Mouse (Mus musculus): ENCODE data around the gene Uap1l1. TPM values are rescaled to one million over a fixed set of nuclear protein-coding genes. Genes with fewer than 3 reads are reported as not detected.
A peak's percentile ranks its signal among the peaks of the same experiment; 100 is the strongest.

Uap1l1 gene
- polyA plus RNA-seq, 1 experiment from 2014 or later: 5.1 TPM

DNA sequence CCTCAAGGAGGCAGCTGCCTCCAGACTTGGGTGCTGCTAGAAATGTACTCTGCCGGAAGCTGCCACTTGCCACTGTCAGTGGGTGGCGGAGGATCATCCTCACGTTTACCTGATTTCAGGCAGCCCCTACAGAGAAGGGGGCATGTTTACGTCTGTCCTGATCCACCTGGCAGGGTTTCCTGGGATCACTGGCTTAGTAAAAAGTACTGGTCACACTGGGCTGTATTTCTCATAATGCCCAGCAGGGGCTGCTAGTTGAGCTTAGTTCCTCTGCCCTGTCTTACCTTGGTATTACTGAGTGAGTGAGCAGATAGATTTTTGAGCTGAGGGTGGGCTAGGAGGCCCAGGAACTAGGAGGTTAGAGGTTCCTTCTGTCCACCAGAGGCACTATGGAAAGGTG lies 11.1 kb upstream of the Uap1l1 start:
- Histone ChIP-seq H3K9me3 (ENCODE audit: control insufficient read depth, low read length) (no peaks in the 10 kb centered on the region), H3K4me1 (ENCODE audit: control insufficient read depth, insufficient read depth, low read length) (peaks cover 20% of the 10 kb centered on the region), H3K4me2 (ENCODE audit: low read depth) (no peak overlapping the region), H3K36me3 (ENCODE audit: control insufficient read depth, insufficient read depth, low read length) (peaks cover 2% of the 10 kb centered on the region), H3K9ac (ENCODE audit: low read length) (no peak overlapping the region), H3K27me3 (ENCODE audit: control insufficient read depth, insufficient read depth, low read length) (no peaks in the 10 kb centered on the region), H3K27ac (ENCODE audit: low read depth, low read length) (no peak overlapping the region), H3K4me3 (ENCODE audit: low read depth, low read length) (no peak overlapping the region)
- ATAC-seq (ENCODE audit: insufficient read depth, low FRiP score, low TSS enrichment) (no peak), DNase-seq (ENCODE audit: low spot score) (peak; percentile 63)
- WGBS: 69% methylated on average over 4 of the region's 4 CpGs

GRCm38 (mm10) chr2:25373431-25373830 lies 7.9 kb upstream of the Uap1l1 start:
- peaks cover 2% of the 10 kb centered on the region for H3K36me3 ChIP-seq (ENCODE audit: control insufficient read depth, insufficient read depth, low read length)
- no peaks in the 10 kb centered on the region for H3K9me3 ChIP-seq (ENCODE audit: control insufficient read depth, low read length)
- ATAC-seq (ENCODE audit: insufficient read depth, low FRiP score, low TSS enrichment) (no peak), DNase-seq (ENCODE audit: low spot score) (no peak)
- no peaks in the 10 kb centered on the region for H3K27me3 ChIP-seq (ENCODE audit: control insufficient read depth, insufficient read depth, low read length)
- WGBS: 18% methylated on average over 2 of the region's 2 CpGs
- peaks cover 21% of the 10 kb centered on the region for H3K4me1 ChIP-seq (ENCODE audit: control insufficient read depth, insufficient read depth, low read length)
- no peak overlapping the region for H3K27ac ChIP-seq (ENCODE audit: low read depth, low read length)
- peak overlapping the region; percentile 80 for H3K9ac ChIP-seq (ENCODE audit: low read length)
- H3K4me2 ChIP-seq (ENCODE audit: low read depth): peak overlapping the region; percentile 94
- peak overlapping the region; percentile 86 for H3K4me3 ChIP-seq (ENCODE audit: low read depth, low read length)

- peak; percentile 16; the same call in 1 of the 2 replicates for ATAC-seq (ENCODE audit: insufficient read depth, low FRiP score, low TSS enrichment)
These were observed 7.3 kb upstream of the Uap1l1 start for GRCm38 (mm10) chr2:25372644-25373391.

DNA sequence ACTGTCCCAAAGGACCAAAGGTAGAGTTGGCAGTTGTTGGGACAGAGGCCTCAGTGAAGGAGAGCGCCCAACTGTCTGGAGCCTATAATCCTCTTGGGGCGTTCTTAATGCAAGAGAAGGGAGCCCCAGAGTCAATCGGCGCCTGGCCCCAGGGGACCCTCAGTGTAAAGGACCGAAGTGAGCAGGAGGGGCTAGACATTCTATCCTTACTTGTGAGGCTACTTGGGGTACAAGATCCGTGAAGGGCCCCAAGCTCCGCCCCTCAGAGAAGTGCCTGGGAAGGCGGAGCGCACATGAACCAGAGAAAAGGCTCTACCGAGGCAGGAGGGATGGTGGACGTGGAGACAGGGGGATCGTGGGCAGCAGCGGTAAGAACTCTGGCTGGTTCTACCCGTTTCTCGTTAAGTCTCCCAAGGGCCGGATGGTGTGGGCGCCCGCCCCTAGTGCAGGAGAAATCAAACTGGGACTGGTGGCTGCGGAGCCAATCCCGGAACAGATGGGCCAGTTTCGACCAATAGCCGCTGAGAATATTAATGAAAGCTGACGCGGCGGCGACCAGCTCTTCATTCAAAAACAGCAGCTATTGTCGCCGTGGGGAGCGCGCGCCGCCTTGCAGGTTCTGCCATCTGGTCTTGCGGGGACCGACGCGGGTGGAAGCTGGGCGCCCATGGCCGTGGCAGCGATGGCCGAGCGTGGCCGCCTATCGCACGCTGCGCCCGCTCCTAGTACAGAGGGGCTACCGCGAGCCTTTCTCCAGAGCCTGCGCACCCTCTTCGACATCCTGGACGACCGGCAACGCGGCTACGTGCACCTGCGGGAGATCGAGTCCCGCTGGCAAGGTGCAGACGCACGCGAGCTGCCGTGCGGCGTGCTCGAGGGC lies 6.5 kb upstream of the Uap1l1 start, which contains the start of gene Sapcd2:
TSS of gene Sapcd2 (plus strand) at position 558 of the 880 bp plus-strand sequence.
- Histone ChIP-seq H3K4me1 (ENCODE audit: control insufficient read depth, insufficient read depth, low read length) (peaks cover 21% of the 10 kb centered on the region), H3K4me2 (ENCODE audit: low read depth) (peak within 1 kb of the TSS; percentile 94), H3K9me3 (ENCODE audit: control insufficient read depth, low read length) (no peaks in the 10 kb centered on the region), H3K27me3 (ENCODE audit: control insufficient read depth, insufficient read depth, low read length) (no peaks in the 10 kb centered on the region), H3K36me3 (ENCODE audit: control insufficient read depth, insufficient read depth, low read length) (peaks cover 2% of the 10 kb centered on the region), H3K27ac (ENCODE audit: low read depth, low read length) (peak within 1 kb of the TSS; percentile 64), H3K9ac (ENCODE audit: low read length) (peak within 1 kb of the TSS; percentile 80), H3K4me3 (ENCODE audit: low read depth, low read length) (peak within 1 kb of the TSS; percentile 86)
- peak; percentile 91 for DNase-seq (ENCODE audit: low spot score)
- ATAC-seq (ENCODE audit: insufficient read depth, low FRiP score, low TSS enrichment): peak; percentile 96
- under 1% methylated on average over 65 of the region's 65 CpGs for WGBS

More at GRCm38 (mm10) chr2:25372644-25373391, 7.3 kb upstream of the Uap1l1 start:
- H3K27ac ChIP-seq (ENCODE audit: low read depth, low read length): 0 out of 2 replicates have a peak overlapping the region, but pooled peaks have one; percentile 23
- peak overlapping the region; percentile 80 for H3K9ac ChIP-seq (ENCODE audit: low read length)
- 3% methylated on average over 42 of the region's 42 CpGs for WGBS
- H3K36me3 ChIP-seq (ENCODE audit: control insufficient read depth, insufficient read depth, low read length): peaks cover 2% of the 10 kb centered on the region
- H3K4me2 ChIP-seq (ENCODE audit: low read depth): peak overlapping the region; percentile 94
- H3K9me3 ChIP-seq (ENCODE audit: control insufficient read depth, low read length): no peaks in the 10 kb centered on the region
- H3K4me1 ChIP-seq (ENCODE audit: control insufficient read depth, insufficient read depth, low read length): peaks cover 21% of the 10 kb centered on the region
- H3K27me3 ChIP-seq (ENCODE audit: control insufficient read depth, insufficient read depth, low read length): no peaks in the 10 kb centered on the region
- no peak for DNase-seq (ENCODE audit: low spot score)
- H3K4me3 ChIP-seq (ENCODE audit: low read depth, low read length): peak overlapping the region; percentile 86

GRCm38 (mm10) chr2:25369996-25370395 lies 4.5 kb upstream of the Uap1l1 start:
- no peak overlapping the region for H3K9ac ChIP-seq (ENCODE audit: low read length)
- DNase-seq (ENCODE audit: low spot score): no peak
- peaks cover 7% of the 10 kb centered on the region for H3K27me3 ChIP-seq (ENCODE audit: control insufficient read depth, insufficient read depth, low read length)
- peaks cover 22% of the 10 kb centered on the region for H3K4me1 ChIP-seq (ENCODE audit: control insufficient read depth, insufficient read depth, low read length)
- H3K4me2 ChIP-seq (ENCODE audit: low read depth): no peak overlapping the region
- no peaks in the 10 kb centered on the region for H3K36me3 ChIP-seq (ENCODE audit: control insufficient read depth, insufficient read depth, low read length)
- no peak overlapping the region for H3K4me3 ChIP-seq (ENCODE audit: low read depth, low read length)
- ATAC-seq (ENCODE audit: insufficient read depth, low FRiP score, low TSS enrichment): no peak
- H3K9me3 ChIP-seq (ENCODE audit: control insufficient read depth, low read length): no peaks in the 10 kb centered on the region
- H3K27ac ChIP-seq (ENCODE audit: low read depth, low read length): no peak overlapping the region
- WGBS: 90% methylated on average over 3 of the region's 3 CpGs

DNA sequence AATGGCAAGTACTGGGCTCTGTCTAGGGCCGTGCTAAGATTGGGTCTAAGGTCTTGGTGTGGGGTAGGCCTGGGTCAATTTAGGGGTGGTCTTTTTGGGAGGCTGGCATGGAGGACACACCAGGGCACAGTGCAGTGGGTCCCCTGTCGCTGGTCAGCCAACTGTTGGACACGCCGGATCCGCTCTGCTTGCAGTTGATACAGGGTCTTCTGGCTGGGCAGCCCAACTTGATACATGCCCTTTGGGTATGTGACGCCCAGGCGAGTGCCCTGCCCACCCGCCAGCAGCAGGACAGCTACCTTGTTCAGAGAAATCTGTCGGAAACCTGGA lies 756 bp downstream of the Uap1l1 start:
- Histone ChIP-seq H3K4me1 (ENCODE audit: control insufficient read depth, insufficient read depth, low read length) (peaks cover 3% of the 10 kb centered on the region; the same call in 1 of the 2 replicates), H3K9ac (ENCODE audit: low read length) (no peak overlapping the region; the same call in 1 of the 2 replicates), H3K9me3 (ENCODE audit: control insufficient read depth, low read length) (no peaks in the 10 kb centered on the region), H3K4me2 (ENCODE audit: low read depth) (peak overlapping the region; percentile 95), H3K27ac (ENCODE audit: low read depth, low read length) (no peak overlapping the region), H3K27me3 (ENCODE audit: control insufficient read depth, insufficient read depth, low read length) (peaks cover 23% of the 10 kb centered on the region), H3K36me3 (ENCODE audit: control insufficient read depth, insufficient read depth, low read length) (no peaks in the 10 kb centered on the region), H3K4me3 (ENCODE audit: low read depth, low read length) (peak overlapping the region; percentile 48)
- 33% methylated on average over 9 of the region's 9 CpGs for WGBS
- ATAC-seq (ENCODE audit: insufficient read depth, low FRiP score, low TSS enrichment): peak; percentile 38; the same call in 1 of the 2 replicates
- no peak for DNase-seq (ENCODE audit: low spot score)

- WGBS: 87% methylated on average over 4 of the region's 4 CpGs
These were observed 1.2 kb downstream of the Uap1l1 start for GRCm38 (mm10) chr2:25364313-25364712.

DNA sequence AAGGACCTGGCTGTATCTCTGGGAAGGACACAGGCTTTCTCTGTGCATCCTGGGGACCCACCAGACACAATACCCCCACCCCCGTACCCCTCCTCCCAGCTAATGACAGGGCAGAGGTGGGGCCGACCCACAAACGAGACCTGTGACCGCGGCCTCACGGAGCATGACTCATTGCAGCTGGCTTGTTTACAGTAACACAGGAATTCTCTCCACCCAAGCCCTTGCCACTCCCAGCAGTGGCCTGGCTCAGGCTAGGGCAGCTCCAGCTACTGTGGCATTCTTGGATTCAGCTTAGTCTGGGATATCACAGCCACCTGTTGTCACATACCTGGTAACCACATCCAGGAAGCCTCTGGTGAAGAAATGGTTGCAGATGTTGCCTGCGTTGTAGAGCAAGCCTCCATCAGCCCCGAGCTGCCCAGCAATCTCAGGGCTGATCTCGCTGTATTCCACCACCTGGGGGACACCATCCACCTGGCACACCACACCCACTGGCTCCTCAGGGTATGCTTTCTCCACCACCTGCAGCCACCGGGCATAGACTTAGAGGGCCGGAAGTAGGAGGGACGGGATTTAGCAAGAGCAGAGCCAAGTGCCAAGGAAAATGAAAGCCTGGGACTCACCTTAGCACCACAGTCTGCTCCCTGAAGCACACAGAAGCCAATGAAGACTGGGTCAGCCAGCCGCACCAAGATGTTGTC lies 1.9 kb downstream of the Uap1l1 start:
- Histone ChIP-seq H3K27ac (ENCODE audit: low read depth, low read length) (no peak overlapping the region), H3K4me1 (ENCODE audit: control insufficient read depth, insufficient read depth, low read length) (peaks cover 3% of the 10 kb centered on the region; the same call in 1 of the 2 replicates), H3K27me3 (ENCODE audit: control insufficient read depth, insufficient read depth, low read length) (peaks cover 23% of the 10 kb centered on the region), H3K4me2 (ENCODE audit: low read depth) (no peak overlapping the region), H3K36me3 (ENCODE audit: control insufficient read depth, insufficient read depth, low read length) (no peaks in the 10 kb centered on the region), H3K9me3 (ENCODE audit: control insufficient read depth, low read length) (no peaks in the 10 kb centered on the region), H3K4me3 (ENCODE audit: low read depth, low read length) (no peak overlapping the region), H3K9ac (ENCODE audit: low read length) (no peak overlapping the region)
- DNase-seq (ENCODE audit: low spot score) (no peak), ATAC-seq (ENCODE audit: insufficient read depth, low FRiP score, low TSS enrichment) (no peak)
- 68% methylated on average over 13 of the region's 13 CpGs for WGBS

More at GRCm38 (mm10) chr2:25364313-25364712, 1.2 kb downstream of the Uap1l1 start:
- Histone ChIP-seq H3K4me1 (ENCODE audit: control insufficient read depth, insufficient read depth, low read length) (peaks cover 3% of the 10 kb centered on the region; the same call in 1 of the 2 replicates), H3K9me3 (ENCODE audit: control insufficient read depth, low read length) (no peaks in the 10 kb centered on the region), H3K4me2 (ENCODE audit: low read depth) (no peak overlapping the region), H3K27me3 (ENCODE audit: control insufficient read depth, insufficient read depth, low read length) (peaks cover 23% of the 10 kb centered on the region), H3K36me3 (ENCODE audit: control insufficient read depth, insufficient read depth, low read length) (no peaks in the 10 kb centered on the region), H3K4me3 (ENCODE audit: low read depth, low read length) (no peak overlapping the region), H3K9ac (ENCODE audit: low read length) (no peak overlapping the region), H3K27ac (ENCODE audit: low read depth, low read length) (no peak overlapping the region)
- DNase-seq (ENCODE audit: low spot score) (no peak), ATAC-seq (ENCODE audit: insufficient read depth, low FRiP score, low TSS enrichment) (no peak)

Data from neural tube, embryonic 11.5 days (tissue).